Comparison of ENCODE assay signal across 8 mouse cellular contexts in genomic region chr17:31512593-31512992, GRCm38 (mm10). TPM values are rescaled to one million over a fixed set of nuclear protein-coding genes. Genes with fewer than 3 reads are reported as not detected.
DNase-seq lines count a peak whose midpoint lies in the region; ATAC-seq and TF ChIP-seq lines count a peak whose summit lies in the region.

No protein-coding gene starts in this region.

- peak overlapping the region; percentile 77 for H3K9ac ChIP-seq in forebrain, embryonic 16.5 days (replicated peaks; ENCODE audit: low read depth, low read length)

- ATAC-seq in forebrain, embryonic 16.5 days, result no peak; the same call in 1 of the 2 replicates

- TF ChIP-seq CTCF in E14TG2a.4 (conservative IDR thresholded peaks at IDR 0.05; ENCODE audit: low read length), result no peak

- H3K4me2 ChIP-seq in forebrain, embryonic 16.5 days (ENCODE audit: low read length), result peak overlapping the region; percentile 86

- H3K36me3 ChIP-seq in heart, embryonic 10.5 days, result peaks cover 24% of the 10 kb centered on the region
- H3K36me3 ChIP-seq in E14TG2a.4 (ENCODE audit: insufficient read depth, low read length) (peaks cover 30% of the 10 kb centered on the region), macrophage (ENCODE audit: inconsistent target) (peaks cover 15% of the 10 kb centered on the region)
- peaks cover 3% of the 10 kb centered on the region; the same call in 1 of the 2 replicates for H3K36me3 ChIP-seq in forebrain, embryonic 16.5 days (ENCODE audit: control insufficient read depth, insufficient read depth)

- peak overlapping the region; percentile 94 for H3K27ac ChIP-seq in heart, embryonic 10.5 days
- H3K27ac ChIP-seq in forebrain, embryonic 16.5 days (ENCODE audit: low read length), result peak overlapping the region; percentile 84
- H3K27ac ChIP-seq in macrophage, result peak overlapping the region; percentile 17; the same call in 1 of the 2 replicates

- H3K79me2 ChIP-seq in macrophage (ENCODE audit: inconsistent target), result peaks cover 28% of the 10 kb centered on the region; the same call in 1 of the 2 replicates

- WGBS in heart, embryonic 10.5 days, result 25% methylated on average over 6 of the region's 6 CpGs
- 29% methylated on average over 6 of the region's 6 CpGs for WGBS in forebrain, embryonic 16.5 days
- 14% methylated on average over 6 of the region's 6 CpGs for WGBS in macrophage (ENCODE audit: missing documents)

- no peaks in the 10 kb centered on the region for H3K27me3 ChIP-seq in heart, embryonic 10.5 days (ENCODE audit: insufficient read depth, poor library complexity, severe bottlenecking)
- no peaks in the 10 kb centered on the region for H3K27me3 ChIP-seq in E14TG2a.4 (ENCODE audit: insufficient read depth, low read length)
- H3K27me3 ChIP-seq in forebrain, embryonic 16.5 days (replicated peaks; ENCODE audit: control insufficient read depth, insufficient read depth, low read length), result no peaks in the 10 kb centered on the region; the same call in 1 of the 2 replicates

- H3K4me1 ChIP-seq in heart, embryonic 10.5 days, result peaks cover 10% of the 10 kb centered on the region; the same call in 1 of the 2 replicates
- peaks cover 31% of the 10 kb centered on the region for H3K4me1 ChIP-seq in E14TG2a.4 (replicated peaks; ENCODE audit: low read depth, low read length)
- peaks cover 12% of the 10 kb centered on the region for H3K4me1 ChIP-seq in forebrain, embryonic 16.5 days (replicated peaks; ENCODE audit: control insufficient read depth, insufficient read depth, low read length)

- DNase-seq in heart, embryonic 10.5 days (ENCODE audit: low spot score), result no peak
- no peak for DNase-seq in heart, postnatal 25 days (ENCODE audit: low spot score)
- DNase-seq in layer of hippocampus, adult 11-12 months (ENCODE audit: low spot score), result no peak
- DNase-seq in spleen, postnatal 36 days (ENCODE audit: low spot score in 2 of 2), result no peak
- no peak for DNase-seq in thymus, postnatal 10 days (ENCODE audit: low spot score in 2 of 2)

- no peaks in the 10 kb centered on the region for H3K9me3 ChIP-seq in heart, embryonic 10.5 days
- H3K9me3 ChIP-seq in E14TG2a.4 (ENCODE audit: low read length), result no peaks in the 10 kb centered on the region
- no peaks in the 10 kb centered on the region for H3K9me3 ChIP-seq in forebrain, embryonic 16.5 days (ENCODE audit: control insufficient read depth, low read length)

- intact Hi-C loops in heart, postnatal 25 days (cut with DNase I), result loop anchor here (5.0 to 10.0 kb wide), 2 partner anchors 145 to 512 kb away; partner anchors contain the start of gene U2af1

- H3K4me3 ChIP-seq in heart, embryonic 10.5 days, result peak overlapping the region; percentile 86
- H3K4me3 ChIP-seq in E14TG2a.4 (replicated peaks; ENCODE audit: low read length) (peak overlapping the region; percentile 92), macrophage (ENCODE audit: inconsistent target) (peak overlapping the region; percentile 81)
- H3K4me3 ChIP-seq in forebrain, embryonic 16.5 days (replicated peaks; ENCODE audit: low read length), result peak overlapping the region; percentile 81

RNA-seq across cellular contexts. Expression of gene Wdr4, which starts 7.2 kb away (rescaled TPM):
- 38.2 and 49.3 TPM in 2 replicates for polyA plus RNA-seq in heart, embryonic 10.5 days (2016; fragmentation: Nextera tagmentation; extraction: Ambion mirVana)
- 1 to 10 TPM; 5.7 to 7.4 TPM for total RNA-seq in heart, postnatal 25 days (2021)
- polyA plus RNA-seq in forebrain, embryonic 16.5 days (2015; fragmentation: Nextera tagmentation; extraction: Ambion mirVana), result 39.4 and 43.8 TPM in 2 replicates
- 10 to 100 TPM; 28.2 to 88.6 (median 42.7) TPM for total RNA-seq in macrophage (2018; cell fraction: chromatin; rRNA removed)
- total RNA-seq in macrophage (2018; cell fraction: cytosol; rRNA removed), result 1 to 10 TPM; 2.3 to 7.4 (median 3.9) TPM
- 10 to 100 TPM in 24 of 26 experiments, 1 to 10 TPM in 2; 8.6 to 54.4 (median 20.6) TPM for total RNA-seq in macrophage (2018; cell fraction: nucleus; rRNA removed)
- polyA plus RNA-seq in macrophage (2018), result 4.1 to 9.5 TPM (median 9.2 TPM) in 3 replicates

RNA-seq across cellular contexts. Expression of gene Ndufv3, which starts 7.3 kb away (rescaled TPM):
- polyA plus RNA-seq in heart, embryonic 10.5 days (2016; fragmentation: Nextera tagmentation; extraction: Ambion mirVana), result 392 and 480 TPM in 2 replicates
- 1,000 to 10,000 TPM; 1,413 to 1,444 TPM for total RNA-seq in heart, postnatal 25 days (2021)
- 294 and 316 TPM in 2 replicates for polyA plus RNA-seq in forebrain, embryonic 16.5 days (2015; fragmentation: Nextera tagmentation; extraction: Ambion mirVana)
- 10 to 100 TPM in 16 of 26 experiments, 1 to 10 TPM in 10; 1.2 to 61.4 (median 13.9) TPM for total RNA-seq in macrophage (2018; cell fraction: chromatin; rRNA removed)
- total RNA-seq in macrophage (2018; cell fraction: cytosol; rRNA removed), result 100 to 1,000 TPM; 107 to 223 (median 149) TPM
- 10 to 100 TPM in 25 of 26 experiments, 1 to 10 TPM in 1; 9.7 to 46.9 (median 21.3) TPM for total RNA-seq in macrophage (2018; cell fraction: nucleus; rRNA removed)
- 192 to 199 TPM (median 195 TPM) in 3 replicates for polyA plus RNA-seq in macrophage (2018)

RNA-seq across cellular contexts. Expression of gene Pknox1, which starts 51.9 kb away (rescaled TPM):
- polyA plus RNA-seq in heart, embryonic 10.5 days (2016; fragmentation: Nextera tagmentation; extraction: Ambion mirVana), result 20.9 and 21.9 TPM in 2 replicates
- 10 to 100 TPM in 1 of 2 experiments, 1 to 10 TPM in 1; 9.9 to 14.6 TPM for total RNA-seq in heart, postnatal 25 days (2021)
- polyA plus RNA-seq in forebrain, embryonic 16.5 days (2015; fragmentation: Nextera tagmentation; extraction: Ambion mirVana), result 32.2 and 36.0 TPM in 2 replicates
- 10 to 100 TPM; 24.3 to 54.8 (median 37.6) TPM for total RNA-seq in macrophage (2018; cell fraction: chromatin; rRNA removed)
- 10 to 100 TPM; 10.8 to 14.6 (median 13.4) TPM for total RNA-seq in macrophage (2018; cell fraction: cytosol; rRNA removed)
- total RNA-seq in macrophage (2018; cell fraction: nucleus; rRNA removed), result 10 to 100 TPM; 13.8 to 39.7 (median 25.4) TPM
- 6.6 to 12.3 TPM (median 11.2 TPM) in 3 replicates for polyA plus RNA-seq in macrophage (2018)

Comparison
In these comparisons a context has a peak if more than half of its experiments do, and no peak if none do; other contexts are left out.
1. H3K27ac ChIP-seq: peak in every context shown above with its lines; median percentile 94 in heart, embryonic 10.5 days; 84 in forebrain, embryonic 16.5 days; 17 in macrophage.